Mouse (Mus musculus) forebrain, postnatal 0 days (tissue): Measurements from ENCODE around the gene Itgb2l. TPM values are rescaled to one million over a fixed set of nuclear protein-coding genes. Genes with fewer than 3 reads are reported as not detected.

Experiments
- ATAC-seq: fragments of 200-750 bp; cut with Nextera tagmentation; 2 replicates; pipeline ENCODE4 v1.8.0; 2017; ENCODE audit warnings: mild to moderate bottlenecking, moderate library complexity
- DNase-seq: peaks from one replicate; pipeline ENCODE4 v3.0.0-alpha.2; 2015
- H3K27ac ChIP-seq: fragments of 300-500 bp; sonication (generic); 2 replicates; pipeline ENCODE4 v1.5.1; 2014; ENCODE audit warnings: low read depth, mild to moderate bottlenecking, antibody characterized with exemption, low read length, moderate library complexity, mixed read lengths
- H3K27me3 ChIP-seq: fragments of 300-500 bp; sonication (generic); 2 replicates; pipeline ENCODE4 v1.6.1; 2014; ENCODE audit warnings: mild to moderate bottlenecking, low read length, mixed read lengths; ENCODE audit not compliant: insufficient read depth
- H3K36me3 ChIP-seq: fragments of 300-500 bp; sonication (generic); 2 replicates; pipeline ENCODE4 v1.6.1; 2014; ENCODE audit warnings: mild to moderate bottlenecking, moderate library complexity; ENCODE audit not compliant: insufficient read depth
- H3K4me1 ChIP-seq: fragments of 300-500 bp; sonication (generic); 2 replicates; pipeline ENCODE4 v1.6.1; 2014; ENCODE audit warnings: antibody characterized with exemption; ENCODE audit not compliant: insufficient read depth
- H3K4me2 ChIP-seq: fragments of 300-500 bp; sonication (generic); 2 replicates; pipeline ENCODE4 v1.6.1; 2014; ENCODE audit warnings: low read depth, mild to moderate bottlenecking, moderate library complexity
- H3K4me3 ChIP-seq: fragments of 300-500 bp; sonication (generic); 2 replicates; pipeline ENCODE4 v1.5.1; 2014; ENCODE audit warnings: low read depth, low read length, mixed read lengths
- H3K9ac ChIP-seq: fragments of 300-500 bp; sonication (generic); 2 replicates; pipeline ENCODE4 v1.6.1; 2014; ENCODE audit warnings: mild to moderate bottlenecking
- H3K9me3 ChIP-seq: fragments of 300-500 bp; sonication (generic); 2 replicates; pipeline ENCODE4 v1.6.1; 2016; ENCODE audit warnings: low read length
- CTCF ChIP-seq: sonication (generic); IDR thresholded peaks from 2 replicates; pipeline ENCODE4 v1.5.1; 2016; ENCODE audit warnings: antibody characterized with exemption, control low read depth, low read depth
- WGBS: fragments of 180-500 bp; shearing (Covaris S2); extraction: QIAGEN DNeasy Blood & Tissue Kit; methylation state at CpG from one replicate; pipeline ENCODE4 v1.1.7; 2014; 5-methylcytosine and 5-hydroxymethylcytosine counted together
- polyA plus RNA-seq: library from polyadenylated mRNA; unstranded; fragments of >200 nt; fragmentation: Nextera tagmentation; extraction: Ambion mirVana; gene quantifications from 2 replicates; pipeline ENCODE4 v1.2.1, GENCODE M21; 2015
- total RNA-seq: library from RNA; depleted of rRNA; stranded (reverse); fragments of >200 nt; gene quantifications from 2 replicates; pipeline ENCODE4 v1.2.3, GENCODE M21; 2014; rRNA removed

The Itgb2l gene
- total and polyA plus RNA-seq, 2 experiments from 2014 or later, result 0.08 TPM; not detected in 1

DNA sequence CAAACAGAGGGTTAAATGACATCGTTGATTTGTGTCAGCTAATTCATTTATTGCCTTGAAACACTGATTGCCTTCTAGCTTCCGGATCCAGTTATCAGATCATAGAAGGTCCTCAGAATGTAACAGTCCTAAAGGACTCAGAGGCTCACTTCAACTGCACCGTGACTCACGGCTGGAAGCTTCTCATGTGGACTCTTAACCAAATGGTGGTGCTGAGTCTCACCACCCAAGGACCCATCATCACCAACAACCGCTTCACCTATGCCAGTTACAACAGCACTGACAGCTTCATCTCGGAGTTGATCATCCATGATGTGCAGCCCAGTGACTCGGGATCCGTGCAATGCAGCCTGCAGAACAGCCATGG lies 70.7 kb downstream of the Itgb2l start:
- 91% methylated on average over 8 of the region's 8 CpGs for WGBS
- Histone ChIP-seq H3K4me2 (no peak overlapping the region), H3K27ac (no peak overlapping the region), H3K4me1 (no peaks in the 10 kb centered on the region), H3K4me3 (no peak overlapping the region), H3K36me3 (no peaks in the 10 kb centered on the region), H3K9me3 (no peaks in the 10 kb centered on the region), H3K27me3 (no peaks in the 10 kb centered on the region), H3K9ac (no peak overlapping the region)
- DNase-seq (no peak), ATAC-seq (no peak)
- TF ChIP-seq CTCF, result no peak

Other genes with a start within 250 kb of the Itgb2l start
- gene Sh3bgr, start 243.2 kb downstream of the Itgb2l start, total RNA-seq, result 0.69 and 0.86 TPM in 2 replicates
- 3.1 and 3.2 TPM in 2 replicates for gene Sh3bgr, start 243.2 kb downstream of the Itgb2l start, polyA plus RNA-seq
- gene B3galt5, start 207.8 kb downstream of the Itgb2l start, total RNA-seq, result 4.1 and 5.5 TPM in 2 replicates
- 1.9 and 3.6 TPM in 2 replicates for gene B3galt5, start 207.8 kb downstream of the Itgb2l start, polyA plus RNA-seq
- gene Pcp4, start 24.0 kb upstream of the Itgb2l start, total RNA-seq, result 159 and 179 TPM in 2 replicates
- 348 and 400 TPM in 2 replicates for gene Pcp4, start 24.0 kb upstream of the Itgb2l start, polyA plus RNA-seq